Mouse (Mus musculus): Measurements from ENCODE around the gene Gm16253.

GRCm38 (mm10) chr3:96568605-96569004, 8.2 kb upstream of the Gm16253 start:
- TF ChIP-seq CTCF (conservative IDR thresholded peaks at IDR 0.05; ENCODE audit: low read length) (no peak), NANOG (IDR thresholded peaks at IDR 0.05; ENCODE audit: borderline replicate concordance, low read length) (no peak), POU5F1 (IDR thresholded peaks at IDR 0.05; ENCODE audit: borderline replicate concordance, low read length) (no peak)
